Mouse (Mus musculus): ENCODE data around the gene Kmt2b.

The Kmt2b gene

GRCm38 (mm10) chr7:30534633-30535577 lies 53.6 kb downstream of the Kmt2b start, which contains the start of gene Arhgap33:
Gene Arhgap33 (minus strand): TSS chr7:30535060.
- peak; percentile 96 for DNase-seq

GRCm38 (mm10) chr7:30533941-30534632 lies 54.4 kb downstream of the Kmt2b start:
- no peak for DNase-seq

- no peak for DNase-seq
These were observed 55.6 kb downstream of the Kmt2b start for GRCm38 (mm10) chr7:30532931-30533330.

- no peak for DNase-seq
These were observed 57.2 kb downstream of the Kmt2b start for GRCm38 (mm10) chr7:30531291-30531815.

- DNase-seq: no peak
These were observed 61.5 kb downstream of the Kmt2b start for GRCm38 (mm10) chr7:30526981-30527380.

GRCm38 (mm10) chr7:30526399-30526798 lies 62.1 kb downstream of the Kmt2b start:
- no peak for DNase-seq

GRCm38 (mm10) chr7:30525954-30526353 lies 62.6 kb downstream of the Kmt2b start:
- peak; percentile 41 for DNase-seq

GRCm38 (mm10) chr7:30524487-30524886 lies 64.0 kb downstream of the Kmt2b start:
- no peak for DNase-seq

GRCm38 (mm10) chr7:30522871-30523270 lies 65.7 kb downstream of the Kmt2b start:
- no peak for DNase-seq

- no peak for DNase-seq
These were observed 67.7 kb downstream of the Kmt2b start for GRCm38 (mm10) chr7:30520856-30521255.

- no peak for DNase-seq
These were observed 68.1 kb downstream of the Kmt2b start for GRCm38 (mm10) chr7:30520396-30520795.

Measured in lung, postnatal 14 days (tissue).